Mouse (Mus musculus) lung, postnatal 0 days (tissue): ENCODE results near the gene Ccnk.
A peak's percentile ranks its signal among the peaks of the same experiment; 100 is the strongest.

Source experiments
- CTCF ChIP-seq: IDR thresholded peaks from 2 replicates; pipeline ENCODE4 v1.5.1; 2016; ENCODE audit warnings: antibody characterized with exemption, mild to moderate bottlenecking
- EP300 ChIP-seq: IDR thresholded peaks from 2 replicates; pipeline ENCODE4 v1.6.1; 2016; ENCODE audit warnings: antibody characterized with exemption, mild to moderate bottlenecking, control low read depth

DNA sequence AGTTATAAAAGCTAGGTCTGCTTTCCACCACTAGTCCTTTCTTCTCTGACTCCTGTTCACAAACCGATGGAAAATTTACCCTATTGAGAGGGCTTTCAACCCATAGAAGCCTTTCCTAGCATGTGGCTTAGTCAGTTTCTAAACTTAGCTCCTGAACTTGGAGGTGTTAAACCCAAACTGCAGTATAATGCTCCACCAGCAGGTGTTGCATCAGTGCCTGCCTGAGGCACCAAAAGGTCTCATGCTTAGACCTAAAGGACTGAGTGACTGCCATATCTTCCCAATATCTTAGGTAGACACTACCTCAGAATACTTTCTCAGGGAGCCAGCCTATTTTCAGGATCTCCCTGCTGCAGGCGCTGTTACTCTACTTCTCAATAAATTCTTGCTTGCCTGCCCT lies 26.6 kb upstream of the Ccnk start:
- TF ChIP-seq EP300 (no peak), CTCF (peak; percentile 52)
